In genomic region chr2:26398978-26399377, GRCm38 (mm10) we compare ENCODE assay signal across 27 mouse cellular contexts. TPM values are rescaled to one million over a fixed set of nuclear protein-coding genes. Genes with fewer than 3 reads are reported as not detected.
DNase-seq lines count a peak whose midpoint lies in the region; ATAC-seq and TF ChIP-seq lines count a peak whose summit lies in the region.
"Had no signal": no experiment of that assay in that cellular context is flagged by ENCODE, and none has a peak within 500 bp of the region (broad histone marks: within the 10 kb centered on the region; RNA-seq: fewer than 3 reads in every experiment).

No protein-coding gene starts in this region.

- 83% methylated on average over 8 of the region's 8 CpGs for WGBS in kidney, embryonic 15.5 days
- 92% methylated on average over 8 of the region's 8 CpGs for WGBS in embryonic facial prominence, embryonic 10.5 days
- 89% methylated on average over 8 of the region's 8 CpGs for WGBS in hindbrain, embryonic 13.5 days

- no peak overlapping the region for H3K4me2 ChIP-seq in kidney, embryonic 15.5 days
- H3K4me2 ChIP-seq in hindbrain, embryonic 13.5 days: no peak overlapping the region
- H3K4me2 ChIP-seq: embryonic facial prominence, embryonic 12.5 days; hindbrain, embryonic 15.5 days; liver, embryonic 15.5 days; lung, embryonic 15.5 days; midbrain, embryonic 11.5 days; neural tube, embryonic 13.5 days had no signal

- no peak overlapping the region for H3K27ac ChIP-seq in kidney, embryonic 15.5 days
- H3K27ac ChIP-seq in layer of hippocampus, adult 2 months: peak overlapping the region; percentile 51; the same call in 1 of the 2 replicates
- H3K27ac ChIP-seq in embryonic facial prominence, embryonic 10.5 days (replicated peaks): no peak overlapping the region
- no peak overlapping the region for H3K27ac ChIP-seq in hindbrain, embryonic 13.5 days
- H3K27ac ChIP-seq: embryonic facial prominence, embryonic 12.5 days; forebrain, embryonic 10.5 days; hindbrain, embryonic 15.5 days; liver, embryonic 15.5 days; lung, embryonic 15.5 days; neural tube, embryonic 13.5 days had no signal

- H3K4me3 ChIP-seq in kidney, embryonic 15.5 days (replicated peaks): no peak overlapping the region
- H3K4me3 ChIP-seq in layer of hippocampus, adult 2 months: no peak overlapping the region
- H3K4me3 ChIP-seq in embryonic facial prominence, embryonic 10.5 days: peak overlapping the region; percentile 3; the same call in 1 of the 2 replicates
- H3K4me3 ChIP-seq in hindbrain, embryonic 13.5 days: no peak overlapping the region
- H3K4me3 ChIP-seq: embryonic facial prominence, embryonic 12.5 days; forebrain, embryonic 10.5 days; hindbrain, embryonic 15.5 days; liver, embryonic 15.5 days; lung, embryonic 15.5 days; neural tube, embryonic 13.5 days had no signal

- TF ChIP-seq CTCF in layer of hippocampus, adult 2 months (conservative IDR thresholded peaks at IDR 0.05): no peak

- DNase-seq in heart, adult 11 months: peak; percentile 95
- DNase-seq in heart, adult 8-10 months (ENCODE audit: low spot score): no peak
- peak; percentile 44 for DNase-seq in kidney, adult 18-20 months
- DNase-seq in layer of hippocampus, adult 2 months (ENCODE audit: low spot score in 2 of 2): no peak
- DNase-seq in layer of hippocampus, postnatal 25 days (ENCODE audit: extremely low spot score in 1 of 2, low spot score in 1 of 2): no peak
- DNase-seq in embryonic facial prominence, embryonic 10.5 days (ENCODE audit: low spot score): no peak
- DNase-seq: adrenal gland, postnatal 10 days; cerebellum, adult 8-10 months; forebrain, postnatal 0 days; layer of hippocampus, postnatal 36 days; left cerebral cortex, postnatal 4 days; lung, postnatal 36 days; retina, postnatal 1 day; right cerebral cortex, postnatal 14 days; thymus, postnatal 4 days had no signal

- H3K4me1 ChIP-seq in kidney, embryonic 15.5 days: peaks cover 7% of the 10 kb centered on the region; the same call in 1 of the 2 replicates
- H3K4me1 ChIP-seq in embryonic facial prominence, embryonic 10.5 days: no peaks in the 10 kb centered on the region
- H3K4me1 ChIP-seq in hindbrain, embryonic 13.5 days (replicated peaks): 0 out of 2 replicates have a peak, but pooled peaks cover 9% of the 10 kb centered on the region
- H3K4me1 ChIP-seq: forebrain, embryonic 10.5 days; hindbrain, embryonic 15.5 days; lung, embryonic 15.5 days had no signal

- H3K27me3 ChIP-seq in kidney, embryonic 15.5 days: no peaks in the 10 kb centered on the region
- no peaks in the 10 kb centered on the region for H3K27me3 ChIP-seq in embryonic facial prominence, embryonic 10.5 days (replicated peaks; ENCODE audit: low read depth, poor library complexity, severe bottlenecking)
- H3K27me3 ChIP-seq in hindbrain, embryonic 13.5 days: no peaks in the 10 kb centered on the region
- H3K27me3 ChIP-seq: embryonic facial prominence, embryonic 12.5 days; hindbrain, embryonic 15.5 days; liver, embryonic 15.5 days; lung, embryonic 15.5 days; neural tube, embryonic 13.5 days; Patski had no signal

- H3K36me3 ChIP-seq in kidney, embryonic 15.5 days: peaks cover 85% of the 10 kb centered on the region
- peaks cover 96% of the 10 kb centered on the region for H3K36me3 ChIP-seq in embryonic facial prominence, embryonic 10.5 days (replicated peaks)
- peaks cover 83% of the 10 kb centered on the region for H3K36me3 ChIP-seq in hindbrain, embryonic 13.5 days

- no peak for ATAC-seq in kidney, embryonic 15.5 days (replicated peaks; ENCODE audit: low FRiP score)
- ATAC-seq in hindbrain, embryonic 13.5 days (ENCODE audit: low FRiP score): no peak; the same call in 1 of the 2 replicates
- ATAC-seq: inflammation-experienced regulatory T-cells, adult 6 months; midbrain, embryonic 16.5 days; Patski had no signal

- H3K9ac ChIP-seq in kidney, embryonic 15.5 days: no peak overlapping the region
- no peak overlapping the region for H3K9ac ChIP-seq in hindbrain, embryonic 13.5 days
- H3K9ac ChIP-seq: embryonic facial prominence, embryonic 12.5 days; forebrain, postnatal 0 days; hindbrain, embryonic 15.5 days; liver, embryonic 15.5 days; lung, embryonic 15.5 days; neural tube, embryonic 13.5 days had no signal

- H3K9me3 ChIP-seq in kidney, embryonic 15.5 days (replicated peaks): no peaks in the 10 kb centered on the region
- H3K9me3 ChIP-seq in embryonic facial prominence, embryonic 10.5 days: no peaks in the 10 kb centered on the region
- H3K9me3 ChIP-seq in hindbrain, embryonic 13.5 days: no peaks in the 10 kb centered on the region
- H3K9me3 ChIP-seq: embryonic facial prominence, embryonic 12.5 days; forebrain, embryonic 10.5 days; hindbrain, embryonic 15.5 days; liver, embryonic 15.5 days; lung, embryonic 15.5 days; neural tube, embryonic 13.5 days had no signal

RNA-seq across cellular contexts. Expression of gene Pmpca, which starts 9.8 kb away (rescaled TPM):
- 100 to 1,000 TPM; 137 to 173 (median 153) TPM for total RNA-seq in heart, adult 8-10 months (2022)
- 113 TPM in 2 replicates for polyA plus RNA-seq in kidney, embryonic 15.5 days (2015; fragmentation: Nextera tagmentation; extraction: Ambion mirVana)
- total RNA-seq in layer of hippocampus, adult 2 months (2021): 100 to 1,000 TPM in 1 of 2 experiments, 10 to 100 TPM in 1; 89.2 to 100 TPM
- total RNA-seq in layer of hippocampus, postnatal 25 days (2021): 10 to 100 TPM; 94.8 to 96.0 TPM
- polyA plus RNA-seq in embryonic facial prominence, embryonic 10.5 days (2016; fragmentation: Nextera tagmentation; extraction: Ambion mirVana): 144 and 151 TPM in 2 replicates
- polyA plus RNA-seq in hindbrain, embryonic 13.5 days (2015; fragmentation: Nextera tagmentation; extraction: Ambion mirVana): 94.3 and 95.6 TPM in 2 replicates

RNA-seq across cellular contexts. Expression of gene Entr1, which starts 9.9 kb away (rescaled TPM):
- total RNA-seq in heart, adult 8-10 months (2022): 10 to 100 TPM; 38.1 to 49.7 (median 44.6) TPM
- polyA plus RNA-seq in kidney, embryonic 15.5 days (2015; fragmentation: Nextera tagmentation; extraction: Ambion mirVana): 110 and 115 TPM in 2 replicates
- 100 to 1,000 TPM; 159 to 168 TPM for total RNA-seq in layer of hippocampus, adult 2 months (2021)
- total RNA-seq in layer of hippocampus, postnatal 25 days (2021): 100 to 1,000 TPM; 133 to 170 TPM
- polyA plus RNA-seq in embryonic facial prominence, embryonic 10.5 days (2016; fragmentation: Nextera tagmentation; extraction: Ambion mirVana): 133 and 137 TPM in 2 replicates
- polyA plus RNA-seq in hindbrain, embryonic 13.5 days (2015; fragmentation: Nextera tagmentation; extraction: Ambion mirVana): 154 and 162 TPM in 2 replicates

RNA-seq across cellular contexts. Expression of gene Inpp5e, which starts 10.0 kb away (rescaled TPM):
- total RNA-seq in heart, adult 8-10 months (2022): 10 to 100 TPM; 14.9 to 19.2 (median 15.8) TPM
- 22.4 and 25.8 TPM in 2 replicates for polyA plus RNA-seq in kidney, embryonic 15.5 days (2015; fragmentation: Nextera tagmentation; extraction: Ambion mirVana)
- 10 to 100 TPM; 22.2 to 25.1 TPM for total RNA-seq in layer of hippocampus, adult 2 months (2021)
- total RNA-seq in layer of hippocampus, postnatal 25 days (2021): 10 to 100 TPM; 21.7 to 24.4 TPM
- polyA plus RNA-seq in embryonic facial prominence, embryonic 10.5 days (2016; fragmentation: Nextera tagmentation; extraction: Ambion mirVana): 28.6 and 31.8 TPM in 2 replicates
- polyA plus RNA-seq in hindbrain, embryonic 13.5 days (2015; fragmentation: Nextera tagmentation; extraction: Ambion mirVana): 24.9 and 27.0 TPM in 2 replicates

RNA-seq across cellular contexts. Expression of gene Snapc4, which starts 18.5 kb away (rescaled TPM):
- total RNA-seq in heart, adult 8-10 months (2022): 10 to 100 TPM in 2 of 4 experiments, 1 to 10 TPM in 2; 6.4 to 13.1 (median 8.6) TPM
- polyA plus RNA-seq in kidney, embryonic 15.5 days (2015; fragmentation: Nextera tagmentation; extraction: Ambion mirVana): 27.9 and 31.3 TPM in 2 replicates
- 10 to 100 TPM; 72.5 to 88.9 TPM for total RNA-seq in layer of hippocampus, adult 2 months (2021)
- total RNA-seq in layer of hippocampus, postnatal 25 days (2021): 10 to 100 TPM; 43.8 to 82.5 TPM
- polyA plus RNA-seq in embryonic facial prominence, embryonic 10.5 days (2016; fragmentation: Nextera tagmentation; extraction: Ambion mirVana): 39.3 and 39.8 TPM in 2 replicates
- polyA plus RNA-seq in hindbrain, embryonic 13.5 days (2015; fragmentation: Nextera tagmentation; extraction: Ambion mirVana): 27.8 and 35.2 TPM in 2 replicates

RNA-seq across cellular contexts. Expression of gene Card9, which starts 38.3 kb away (rescaled TPM):
- total RNA-seq in heart, adult 8-10 months (2022): 1 to 10 TPM in 3 of 4 experiments, under 1 TPM in 1; 0.54 to 2.2 (median 1.7) TPM
- 1.1 and 1.7 TPM in 2 replicates for polyA plus RNA-seq in kidney, embryonic 15.5 days (2015; fragmentation: Nextera tagmentation; extraction: Ambion mirVana)
- 1 to 10 TPM; 1.5 to 2.1 TPM for total RNA-seq in layer of hippocampus, adult 2 months (2021)
- total RNA-seq in layer of hippocampus, postnatal 25 days (2021): 1 to 10 TPM; 1.6 to 2.6 TPM
- polyA plus RNA-seq in embryonic facial prominence, embryonic 10.5 days (2016; fragmentation: Nextera tagmentation; extraction: Ambion mirVana): 0.87 and 0.96 TPM in 2 replicates
- polyA plus RNA-seq in hindbrain, embryonic 13.5 days (2015; fragmentation: Nextera tagmentation; extraction: Ambion mirVana): 1.3 and 1.6 TPM in 2 replicates

Comparison
In these comparisons a context has a peak if more than half of its experiments do, and no peak if none do; other contexts are left out.
1. DNase-seq: peak in heart, adult 11 months (single experiment) and kidney, adult 18-20 months (single experiment); none in heart, adult 8-10 months (single experiment), layer of hippocampus, adult 2 months (0 of 2), layer of hippocampus, postnatal 25 days (0 of 2) and embryonic facial prominence, embryonic 10.5 days (single experiment).